Mouse (Mus musculus) right cerebral cortex, postnatal 36 days (tissue): ENCODE results near the gene Zfp628.

Experiments
- DNase-seq, 2 experiments: peaks; one replicate each; pipeline ENCODE4 v3.0.0; 2022; ENCODE audit warnings: low spot score in 2 of 2, mixed read lengths in 1 of 2

The Zfp628 gene

DNA sequence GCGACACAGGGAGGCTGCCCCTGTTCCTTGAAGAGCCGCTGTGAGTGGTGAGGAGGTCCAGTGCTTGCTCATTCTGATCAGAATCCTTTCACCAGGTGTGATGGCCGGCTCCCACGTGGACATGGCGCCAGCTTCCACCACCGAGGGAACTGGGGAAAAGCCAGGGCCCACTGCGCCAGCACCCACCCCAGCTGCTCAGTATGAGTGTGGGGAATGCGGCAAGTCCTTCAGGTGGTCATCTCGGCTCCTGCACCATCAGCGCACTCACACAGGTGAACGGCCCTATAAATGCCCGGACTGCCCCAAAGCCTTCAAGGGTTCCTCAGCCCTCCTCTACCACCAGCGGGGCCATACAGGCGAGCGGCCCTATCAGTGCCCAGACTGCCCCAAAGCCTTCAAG, 3.7 kb downstream of the Zfp628 start:
- no peak for DNase-seq

DNA sequence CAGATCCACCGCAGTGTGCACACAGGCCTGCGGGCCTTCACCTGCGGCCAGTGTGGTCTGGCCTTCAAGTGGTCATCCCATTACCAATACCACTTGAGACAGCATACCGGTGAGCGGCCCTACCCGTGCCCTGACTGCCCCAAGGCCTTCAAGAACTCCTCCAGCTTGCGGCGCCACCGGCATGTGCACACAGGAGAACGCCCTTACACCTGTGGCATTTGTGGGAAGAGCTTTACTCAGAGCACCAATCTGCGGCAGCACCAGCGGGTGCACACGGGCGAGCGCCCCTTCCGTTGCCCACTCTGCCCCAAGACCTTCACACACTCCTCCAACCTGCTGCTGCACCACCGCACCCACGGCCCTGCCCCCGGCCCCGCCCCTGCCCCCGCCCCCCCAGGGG, 4.1 kb downstream of the Zfp628 start:
- DNase-seq: no peak

DNA sequence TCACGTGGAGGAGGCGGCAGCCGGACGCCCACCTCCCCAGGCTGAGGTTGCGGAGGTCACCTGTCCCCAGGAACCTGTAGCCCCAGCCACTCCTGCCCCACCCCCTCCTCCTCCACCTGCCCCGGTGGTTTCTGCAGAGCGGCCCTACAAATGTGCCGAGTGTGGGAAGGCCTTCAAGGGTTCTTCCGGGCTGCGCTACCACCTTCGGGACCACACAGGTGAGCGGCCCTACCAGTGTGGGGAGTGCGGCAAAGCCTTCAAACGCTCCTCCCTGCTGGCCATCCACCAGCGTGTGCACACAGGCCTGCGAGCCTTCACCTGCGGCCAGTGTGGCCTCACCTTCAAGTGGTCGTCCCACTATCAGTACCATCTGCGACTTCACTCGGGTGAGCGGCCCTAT, 5.0 kb downstream of the Zfp628 start:
- no peak for DNase-seq

DNA sequence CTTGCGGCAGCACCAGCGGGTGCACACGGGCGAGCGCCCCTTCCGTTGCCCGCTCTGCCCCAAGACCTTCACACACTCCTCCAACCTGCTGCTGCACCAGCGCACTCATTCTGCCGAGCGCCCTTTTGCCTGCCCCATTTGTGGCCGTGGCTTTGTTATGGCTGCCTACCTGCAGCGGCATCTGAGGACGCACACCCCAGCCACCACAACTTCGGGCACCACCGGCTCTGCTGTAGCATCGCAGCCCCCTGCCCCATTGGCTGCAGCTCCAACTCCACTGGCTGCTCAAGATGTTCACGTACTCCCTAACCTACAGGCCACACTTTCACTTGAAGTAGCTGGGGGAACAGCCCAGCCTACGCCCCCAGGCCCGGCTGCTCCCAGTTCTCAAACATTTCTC, 5.5 kb downstream of the Zfp628 start:
- no peak for DNase-seq

DNA sequence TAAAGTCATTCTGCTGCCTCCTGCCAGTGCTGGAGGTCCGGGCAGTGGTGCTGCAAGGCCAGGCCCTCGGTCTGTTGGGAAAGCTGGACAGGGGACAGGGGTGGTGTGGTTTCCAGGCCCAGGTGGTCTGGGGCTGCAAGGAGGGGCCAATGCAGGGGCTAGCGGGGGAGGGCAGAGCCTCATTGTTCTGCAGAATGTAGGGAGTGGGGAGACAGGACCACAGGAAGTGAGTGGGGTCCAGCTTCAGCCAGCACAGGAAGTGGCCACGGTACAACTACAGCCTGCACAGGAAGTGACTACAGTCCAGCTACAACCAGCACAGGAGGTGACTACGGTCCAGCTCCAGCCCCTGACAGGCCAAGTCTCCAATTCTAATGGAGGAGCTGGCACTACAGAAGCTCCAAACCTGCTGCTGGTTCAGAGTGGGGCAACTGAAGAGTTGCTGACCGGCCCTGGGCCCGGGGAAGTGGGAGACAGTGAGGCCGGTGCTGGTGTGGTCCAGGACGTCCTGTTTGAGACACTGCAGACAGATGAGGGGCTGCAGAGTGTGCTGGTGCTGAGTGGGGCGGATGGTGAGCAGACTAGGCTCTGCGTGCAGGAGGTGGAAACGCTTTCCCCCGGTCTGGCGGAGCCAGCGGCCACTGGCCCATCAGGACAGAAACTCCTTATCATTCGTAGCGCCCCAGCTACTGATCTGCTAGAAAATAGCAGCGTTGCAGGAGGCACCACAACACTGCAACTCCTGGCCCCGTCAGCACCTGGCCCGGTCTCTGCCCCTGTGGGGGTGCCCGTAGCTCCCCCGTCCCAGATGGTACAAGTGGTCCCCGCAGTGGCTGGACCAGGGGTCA, 6.2 kb downstream of the Zfp628 start:
- no peak for DNase-seq

DNA sequence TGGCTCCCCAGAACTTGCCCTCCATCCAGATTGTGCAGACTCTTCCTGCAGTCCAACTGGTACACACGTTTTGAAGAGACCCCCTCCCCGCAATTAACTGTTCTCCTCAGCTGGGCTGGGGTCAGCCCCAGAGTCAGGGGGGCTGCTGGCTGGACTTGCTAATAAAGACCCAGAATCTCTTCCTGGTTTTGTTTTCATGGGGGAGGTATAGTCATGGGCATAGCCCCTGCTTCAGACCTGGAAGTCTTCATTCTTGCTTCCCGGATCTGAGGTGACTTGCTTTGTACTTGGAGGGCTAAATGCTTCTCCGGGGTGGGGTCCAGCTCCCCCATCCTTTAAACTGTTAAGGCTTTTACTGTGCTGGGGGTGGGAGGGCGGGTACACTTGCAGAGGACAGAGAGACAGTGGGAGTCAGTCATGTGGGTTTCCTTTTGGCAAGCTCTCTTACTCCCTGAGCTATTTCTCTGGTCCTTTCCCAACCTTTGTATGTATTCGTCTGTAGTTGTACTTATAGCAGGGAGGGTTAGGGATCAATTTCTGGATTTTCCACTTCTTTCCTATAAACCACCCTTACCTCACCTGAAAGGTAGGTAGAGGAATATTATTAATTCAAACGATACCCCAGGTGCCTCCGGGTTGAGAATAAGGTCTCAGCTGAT, 6.9 kb downstream of the Zfp628 start, which contains the start of gene Nat14:
TSS of gene Nat14 (plus strand) at position 205 of the 659 bp plus-strand sequence.
- DNase-seq: no peak

DNA sequence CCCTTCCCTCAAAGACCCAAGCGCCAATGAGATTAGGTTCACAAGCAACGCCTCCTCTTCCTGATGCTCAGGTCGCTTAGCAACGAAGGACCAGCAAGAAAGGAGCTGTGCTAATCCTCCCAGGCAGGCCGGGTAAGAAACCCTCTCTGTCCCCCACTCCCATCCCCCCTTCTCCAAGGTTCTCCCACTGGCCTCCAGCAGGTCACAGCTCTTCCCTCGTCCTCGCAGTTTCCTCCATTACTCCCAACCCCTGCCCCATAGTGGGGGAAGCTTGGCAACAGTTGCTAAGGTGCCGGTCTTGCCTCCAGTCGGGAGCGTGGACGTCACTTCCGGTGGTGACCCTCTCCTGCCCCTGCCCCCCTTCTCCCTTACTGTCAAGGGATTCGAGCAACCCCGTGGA, 7.5 kb downstream of the Zfp628 start:
- DNase-seq: peak; percentile 84 to 89

DNA sequence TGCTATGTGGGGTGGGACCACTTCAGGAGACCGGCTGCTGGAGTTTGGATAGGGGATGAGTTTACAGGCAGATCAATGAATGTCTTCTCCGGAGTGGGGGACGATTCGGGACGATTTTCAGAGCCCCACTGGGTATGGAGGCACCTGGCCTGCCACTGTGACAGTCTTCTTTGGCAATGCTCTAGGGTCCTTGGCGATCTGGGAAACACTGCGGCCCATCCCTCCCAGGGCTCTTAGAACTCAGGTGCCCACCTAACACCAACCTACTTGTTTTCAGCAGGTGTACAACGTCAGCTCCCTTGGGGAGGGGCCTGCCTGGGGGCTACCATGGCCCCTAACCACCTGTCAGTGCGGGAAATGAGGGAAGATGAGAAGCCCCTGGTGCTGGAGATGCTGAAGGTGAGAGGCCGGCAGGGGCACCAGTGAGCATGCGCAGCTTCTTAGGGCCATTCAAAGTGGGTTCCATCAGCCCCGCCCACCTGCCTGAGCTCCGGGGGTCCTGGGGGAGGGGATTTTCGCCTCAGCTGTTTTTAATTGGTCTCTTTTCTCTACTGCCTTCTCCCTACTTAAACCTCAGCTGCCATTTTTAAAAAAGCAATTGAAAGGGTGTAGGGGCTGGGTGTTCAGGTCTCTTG, 8.0 kb downstream of the Zfp628 start:
- DNase-seq: peak; percentile 71 to 78

DNA sequence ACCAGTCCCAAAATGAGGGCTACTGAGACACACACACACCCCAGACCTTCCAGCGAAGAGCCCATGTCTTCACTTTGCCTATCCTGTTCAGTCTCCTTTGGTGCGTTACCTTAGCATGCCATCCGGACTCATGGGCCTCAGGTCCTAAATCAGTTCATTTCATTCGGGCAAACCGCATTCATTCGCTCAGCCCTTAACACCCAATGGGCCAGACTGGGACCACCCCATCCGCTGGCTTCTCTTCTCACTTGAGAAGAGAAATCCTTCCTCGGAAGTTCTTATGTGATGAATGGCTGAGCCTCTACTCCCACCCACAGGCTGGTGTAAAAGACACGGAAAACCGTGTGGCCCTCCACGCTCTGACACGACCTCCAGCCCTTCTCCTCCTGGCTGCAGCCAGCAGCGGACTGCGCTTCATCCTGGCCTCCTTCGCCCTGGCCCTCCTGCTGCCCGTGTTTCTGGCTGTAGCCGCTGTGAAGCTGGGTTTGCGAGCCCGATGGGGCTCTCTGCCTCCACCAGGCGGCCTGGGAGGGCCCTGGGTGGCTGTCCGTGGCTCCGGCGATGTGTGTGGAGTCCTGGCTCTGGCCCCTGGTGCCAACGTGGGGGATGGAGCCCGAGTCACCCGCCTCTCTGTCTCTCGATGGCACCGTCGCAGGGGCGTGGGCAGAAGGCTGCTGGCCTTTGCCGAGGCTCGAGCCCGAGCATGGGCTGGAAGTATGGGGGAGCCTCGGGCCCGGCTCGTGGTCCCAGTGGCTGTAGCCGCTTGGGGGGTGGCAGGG, 8.8 kb downstream of the Zfp628 start:
- DNase-seq: no peak

DNA sequence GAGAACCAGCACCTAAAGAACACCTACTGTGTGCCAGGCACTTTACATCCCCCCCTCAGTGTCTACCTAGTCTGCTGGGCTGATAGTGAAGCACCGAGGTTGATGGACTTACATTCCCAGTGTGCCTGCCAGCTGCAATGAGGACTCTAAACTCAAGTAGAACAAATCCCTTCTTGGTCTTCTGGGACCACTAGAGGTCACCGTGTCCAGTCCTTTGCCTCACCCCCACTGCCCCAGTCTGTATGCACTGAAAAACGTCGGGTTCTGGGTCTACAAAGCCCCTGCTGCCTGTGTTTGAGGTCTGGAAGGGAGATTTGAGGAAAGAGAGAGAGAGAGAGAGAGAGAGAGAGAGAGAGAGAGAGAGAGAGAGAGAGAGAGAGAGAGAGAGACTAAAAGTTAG, 9.5 kb downstream of the Zfp628 start:
- no peak for DNase-seq

DNA sequence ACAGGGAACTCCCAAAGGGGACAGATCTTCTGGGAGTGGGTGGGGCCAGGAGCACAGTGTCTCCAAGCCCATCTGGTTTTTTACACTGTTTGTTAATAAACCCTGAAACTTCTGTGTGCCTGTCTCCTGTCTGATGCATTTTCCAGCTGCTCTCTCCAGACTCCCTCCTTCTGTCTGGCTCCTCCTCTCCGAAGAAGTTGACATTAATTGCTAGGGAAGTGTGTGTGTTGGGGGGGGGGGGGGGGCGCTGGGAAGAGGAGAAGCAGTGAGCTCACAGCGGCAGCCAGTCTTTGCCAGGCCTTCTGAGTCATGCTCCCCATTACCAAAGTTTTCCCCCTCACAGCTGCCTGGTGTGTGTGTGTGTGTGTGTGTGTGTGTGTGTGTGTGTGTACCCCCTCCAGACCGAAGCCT, 9.9 kb downstream of the Zfp628 start:
- DNase-seq: no peak

DNA sequence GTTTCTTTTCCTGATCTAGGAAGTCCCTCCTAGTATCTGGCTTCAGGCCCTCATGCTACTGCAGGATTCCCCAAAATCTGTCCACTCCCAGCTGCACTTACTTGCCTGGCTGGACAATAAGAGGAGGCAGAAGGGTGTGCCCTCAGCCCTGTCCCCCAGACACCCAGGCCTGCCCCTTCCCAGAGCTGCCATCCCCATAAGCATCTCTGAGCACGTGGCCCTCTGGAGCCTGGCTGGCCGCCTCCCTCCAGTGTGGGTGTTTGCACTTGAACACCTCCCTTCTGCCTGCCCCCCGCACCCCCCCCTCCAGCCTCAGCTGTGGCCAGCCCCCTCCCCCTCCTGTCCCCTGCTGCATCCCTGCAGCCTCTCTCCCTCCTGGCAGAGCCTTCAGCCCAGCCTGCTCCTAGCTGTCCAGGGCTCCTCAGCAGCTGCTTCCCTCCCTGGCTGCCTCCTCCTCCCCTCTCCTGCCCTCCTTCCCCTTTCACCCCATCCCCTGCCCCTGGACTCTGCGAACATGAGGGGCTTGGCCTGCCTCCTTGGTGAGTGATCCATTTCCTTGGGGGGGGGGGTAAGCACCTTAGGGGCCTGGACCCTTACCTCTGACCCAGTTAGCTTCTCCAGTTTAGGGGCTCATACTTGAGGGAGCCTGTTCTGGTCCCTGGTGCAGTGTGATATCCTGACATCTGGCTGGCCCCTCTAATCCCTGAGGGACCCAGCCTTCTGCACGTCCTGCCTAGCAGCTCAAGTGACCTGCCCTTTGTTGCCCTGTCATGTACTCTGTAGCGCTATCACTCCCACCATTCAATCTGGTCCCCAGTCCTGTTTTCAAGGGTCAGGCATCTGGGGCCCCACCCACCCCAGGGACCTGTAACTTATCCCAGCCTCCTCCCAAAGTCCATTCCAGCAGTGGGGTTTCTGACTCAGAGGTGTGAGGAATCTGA, 10.7 kb downstream of the Zfp628 start, which contains the start of gene Ssc5d:
TSS of gene Ssc5d (plus strand) at position 345 of the 941 bp plus-strand sequence.
- DNase-seq: no peak

DNA sequence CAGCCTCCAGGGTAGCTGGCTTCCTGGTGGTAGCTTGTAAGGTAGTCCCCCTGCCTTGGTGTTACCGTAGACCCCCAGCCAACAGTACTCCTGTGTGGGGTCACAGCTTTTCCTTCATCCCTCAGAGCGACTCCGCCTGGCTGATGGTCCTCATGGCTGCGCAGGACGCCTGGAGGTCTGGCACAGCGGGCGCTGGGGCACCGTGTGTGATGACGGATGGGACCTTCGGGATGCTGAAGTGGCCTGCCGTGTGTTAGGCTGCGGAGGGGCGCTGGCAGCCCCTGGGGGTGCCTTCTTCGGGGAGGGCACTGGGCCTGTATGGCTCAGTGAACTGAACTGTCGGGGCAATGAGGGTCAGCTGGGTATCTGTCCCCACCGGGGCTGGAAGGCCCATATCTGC, 11.8 kb downstream of the Zfp628 start:
- DNase-seq: no peak

DNA sequence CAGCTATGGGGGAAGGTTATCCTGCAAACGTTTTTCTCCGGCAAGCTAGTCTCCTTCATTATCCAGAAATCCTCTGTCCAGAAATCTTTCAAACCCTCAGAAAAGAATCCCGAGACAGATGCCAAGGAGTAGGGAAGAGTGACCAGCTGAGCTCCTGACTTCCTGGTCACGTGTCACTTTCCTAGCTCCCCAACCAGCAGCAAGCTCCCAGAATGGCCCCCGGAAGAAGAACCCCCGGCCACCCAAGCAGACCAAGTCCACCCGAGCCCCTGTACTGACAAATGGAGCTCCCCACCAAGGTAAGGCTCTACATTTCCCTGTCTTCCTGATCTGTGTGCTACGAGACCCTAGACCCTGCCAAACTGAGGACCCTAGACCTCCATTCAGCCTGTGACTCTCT, 12.7 kb downstream of the Zfp628 start:
- DNase-seq: no peak

DNA sequence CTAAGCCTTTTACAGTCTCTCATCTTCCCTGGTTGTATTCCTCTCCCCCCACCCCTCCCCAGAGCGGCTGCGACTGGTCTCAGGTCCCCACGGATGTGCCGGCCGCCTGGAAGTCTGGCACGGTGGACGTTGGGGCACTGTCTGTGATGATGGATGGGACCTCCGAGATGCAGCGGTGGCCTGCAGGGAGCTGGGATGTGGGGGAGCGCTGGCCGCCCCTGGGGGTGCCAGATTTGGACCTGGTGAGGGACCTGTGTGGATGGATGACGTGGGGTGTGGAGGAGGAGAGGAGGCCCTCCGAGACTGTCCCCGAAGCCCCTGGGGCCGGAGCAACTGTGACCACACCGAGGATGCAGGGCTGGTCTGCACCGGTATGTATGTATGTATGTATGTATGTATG, 13.3 kb downstream of the Zfp628 start:
- no peak for DNase-seq

DNA sequence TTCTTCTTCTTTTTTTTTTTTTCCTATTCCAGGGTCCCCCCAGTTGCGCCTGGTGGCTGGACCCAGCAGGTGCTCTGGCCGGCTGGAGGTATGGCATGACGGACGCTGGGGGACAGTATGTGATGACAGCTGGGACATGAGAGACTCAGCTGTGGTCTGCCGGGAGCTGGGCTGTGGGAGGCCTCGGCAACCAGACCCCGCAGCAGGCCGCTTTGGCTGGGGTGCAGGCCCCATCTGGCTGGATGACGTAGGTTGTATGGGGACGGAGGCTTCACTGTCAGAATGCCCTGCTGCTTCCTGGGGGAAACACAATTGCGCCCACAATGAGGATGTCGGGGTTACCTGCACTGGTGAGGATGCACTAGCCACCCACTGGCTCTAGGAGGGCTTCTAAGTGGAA, 18.1 kb downstream of the Zfp628 start:
- DNase-seq: no peak

DNA sequence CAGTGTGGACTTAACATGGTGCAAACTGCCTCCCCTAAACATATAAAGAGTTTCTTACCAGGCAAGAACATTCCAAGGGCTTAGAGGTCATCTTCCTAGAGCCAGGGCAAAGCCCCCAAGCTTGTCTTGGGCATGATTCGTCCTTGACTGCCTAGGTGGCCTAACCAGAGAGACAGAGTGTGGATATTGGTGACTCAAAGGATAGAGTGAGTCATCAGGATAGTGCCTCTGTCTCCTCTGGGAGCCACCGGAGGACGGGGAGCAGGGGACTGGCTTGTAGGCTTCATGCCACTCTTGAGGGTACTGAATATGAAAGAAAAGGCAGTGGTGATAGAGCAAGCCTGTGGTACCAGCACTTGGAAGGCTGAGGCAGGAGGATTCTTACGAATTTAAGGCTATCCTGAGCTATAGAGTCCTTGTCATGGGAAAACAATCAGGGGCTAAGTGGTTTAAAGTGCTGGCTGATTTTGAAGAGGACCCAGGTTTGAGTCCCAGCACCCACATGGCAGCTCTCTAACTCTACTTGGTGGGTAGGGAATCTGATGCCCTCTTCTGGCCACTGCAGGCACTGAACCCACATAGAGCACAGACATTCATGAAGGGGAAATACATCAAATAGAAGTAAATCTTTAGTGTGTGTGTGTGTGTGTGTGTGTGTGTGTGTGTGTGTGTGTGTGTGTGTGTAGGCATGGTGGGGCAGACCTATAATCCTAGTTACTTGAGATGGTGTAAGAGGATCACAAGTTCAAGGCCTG, 19.3 kb downstream of the Zfp628 start:
- DNase-seq: no peak

DNA sequence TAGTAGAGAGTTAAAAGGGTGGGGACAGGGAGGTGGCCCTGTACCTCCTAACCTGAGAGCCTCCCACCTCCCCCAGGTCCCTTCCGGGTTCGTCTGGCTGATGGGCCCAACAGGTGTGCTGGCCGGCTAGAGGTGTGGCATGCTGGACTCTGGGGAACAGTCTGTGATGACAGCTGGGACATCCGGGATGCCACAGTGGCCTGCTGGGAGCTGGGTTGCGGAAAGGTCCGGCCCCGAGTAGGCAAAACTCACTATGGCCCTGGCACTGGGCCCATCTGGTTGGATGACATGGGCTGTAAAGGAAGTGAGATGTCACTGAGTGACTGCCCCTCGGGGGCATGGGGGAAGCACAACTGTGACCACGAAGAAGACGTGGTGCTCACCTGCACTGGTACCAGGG, 21.8 kb downstream of the Zfp628 start:
- no peak for DNase-seq

DNA sequence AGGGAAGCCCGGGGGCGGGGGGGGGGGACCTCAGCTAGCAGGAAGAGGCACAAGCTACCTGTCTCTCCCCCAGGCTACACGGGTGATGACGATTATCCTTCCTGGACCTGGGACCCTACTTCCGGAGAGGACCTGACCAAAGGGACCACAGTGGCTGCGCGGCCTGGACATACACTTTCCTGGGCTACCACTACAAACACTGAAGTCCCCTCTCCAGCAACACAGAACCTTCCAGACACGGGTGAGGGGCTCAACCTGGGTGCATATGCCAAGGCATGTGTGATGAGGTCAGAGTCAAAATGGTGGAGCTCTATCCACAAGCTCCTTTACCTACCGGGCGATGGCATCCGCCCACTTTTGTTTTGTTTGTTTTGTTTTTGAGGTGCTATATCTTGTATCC, 22.4 kb downstream of the Zfp628 start:
- DNase-seq: no peak

DNA sequence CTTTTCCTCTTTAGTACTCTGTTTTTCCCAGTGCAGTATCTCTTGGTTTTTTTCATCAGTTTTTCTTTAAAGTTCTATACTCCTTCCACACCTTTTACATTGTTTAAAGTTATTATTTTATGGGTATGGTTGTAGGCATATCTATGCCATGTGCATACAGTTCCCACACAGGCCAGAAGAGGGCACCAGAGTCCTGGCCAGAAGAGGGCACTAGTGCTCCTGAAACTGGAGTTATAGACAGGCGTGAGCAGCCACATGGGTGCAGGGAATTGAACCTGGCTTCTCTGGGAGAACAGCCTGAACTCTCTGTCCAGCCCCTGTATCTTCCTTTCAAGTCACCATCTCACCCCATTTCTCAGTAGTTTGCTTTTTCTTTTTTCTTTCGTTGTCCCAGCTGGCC, 23.4 kb downstream of the Zfp628 start:
- DNase-seq: no peak
